Mouse (Mus musculus): ENCODE measurements at regions not wholly inside any gene's neighbourhood (a gene's known extent, or its start where the extent isn't known, plus 50 kb on each side); places are given as distances from the start of the nearest gene placed in this dataset.

- H3K9me3 ChIP-seq (ENCODE audit: low read length): peaks cover 14% of the 10 kb centered on the region
- TF ChIP-seq POU5F1 (IDR thresholded peaks at IDR 0.05; ENCODE audit: borderline replicate concordance, low read length): no peak
- no peak for TF ChIP-seq CTCF (conservative IDR thresholded peaks at IDR 0.05; ENCODE audit: low read length)
- no peak for TF ChIP-seq NANOG (IDR thresholded peaks at IDR 0.05; ENCODE audit: borderline replicate concordance, low read length)
- no peaks in the 10 kb centered on the region for H3K27me3 ChIP-seq (ENCODE audit: insufficient read depth, low read length)
- no peaks in the 10 kb centered on the region for H3K4me1 ChIP-seq (replicated peaks; ENCODE audit: low read depth, low read length)
- H3K36me3 ChIP-seq (ENCODE audit: insufficient read depth, low read length): no peaks in the 10 kb centered on the region
- H3K4me3 ChIP-seq (replicated peaks; ENCODE audit: low read length): no peak overlapping the region
These were observed 596.8 kb downstream of the Gm9195 start for GRCm38 (mm10) chr14:71894811-71895210.

DNA sequence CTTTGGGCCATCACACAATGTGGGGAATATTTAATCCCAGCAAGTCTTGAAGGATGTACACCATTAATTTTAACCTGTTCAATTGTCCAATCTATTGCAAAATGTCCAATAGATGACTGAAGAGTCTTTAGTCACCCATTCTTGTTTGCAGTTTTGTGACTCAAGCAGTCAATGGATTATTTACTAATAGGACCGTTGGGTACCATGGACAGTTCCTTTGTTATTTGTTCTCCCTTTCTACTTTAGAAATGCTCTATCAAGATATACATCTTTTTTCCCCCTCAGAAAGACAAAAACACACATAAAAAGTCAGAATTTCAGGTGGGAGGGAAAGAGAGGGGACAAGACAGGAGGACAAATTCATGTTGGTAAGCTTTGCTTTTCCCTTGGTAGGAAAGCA lies 598.3 kb downstream of the Gm9195 start:
- H3K36me3 ChIP-seq (ENCODE audit: insufficient read depth, low read length): no peaks in the 10 kb centered on the region
- no peaks in the 10 kb centered on the region for H3K27me3 ChIP-seq (ENCODE audit: insufficient read depth, low read length)
- TF ChIP-seq NANOG (IDR thresholded peaks at IDR 0.05; ENCODE audit: borderline replicate concordance, low read length): no peak
- TF ChIP-seq POU5F1 (IDR thresholded peaks at IDR 0.05; ENCODE audit: borderline replicate concordance, low read length): no peak
- no peak for TF ChIP-seq CTCF (conservative IDR thresholded peaks at IDR 0.05; ENCODE audit: low read length)
- H3K4me3 ChIP-seq (replicated peaks; ENCODE audit: low read length): no peak overlapping the region
- H3K4me1 ChIP-seq (replicated peaks; ENCODE audit: low read depth, low read length): no peaks in the 10 kb centered on the region
- peaks cover 14% of the 10 kb centered on the region for H3K9me3 ChIP-seq (ENCODE audit: low read length)

DNA sequence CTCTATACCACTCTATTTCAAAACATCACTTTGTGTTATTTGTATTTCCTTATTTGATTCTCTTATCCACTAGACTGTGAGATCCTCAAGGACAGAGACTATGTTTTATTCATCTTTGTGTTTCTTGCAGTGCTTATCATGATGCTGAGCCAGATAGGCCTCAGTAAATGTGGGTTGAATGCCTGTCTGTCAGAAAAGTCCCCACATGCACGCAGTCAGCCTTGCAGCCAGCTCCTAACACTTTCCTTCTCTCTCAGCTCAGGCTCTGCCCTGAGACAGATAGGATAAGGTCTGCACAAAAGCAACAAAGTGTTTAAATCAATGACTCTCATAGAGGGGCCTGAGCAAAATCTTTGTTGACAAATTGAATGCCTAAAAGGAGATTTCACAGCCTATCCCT lies 600.0 kb downstream of the Gm9195 start:
- Histone ChIP-seq H3K4me3 (replicated peaks; ENCODE audit: low read length) (no peak overlapping the region), H3K27me3 (ENCODE audit: insufficient read depth, low read length) (no peaks in the 10 kb centered on the region), H3K36me3 (ENCODE audit: insufficient read depth, low read length) (no peaks in the 10 kb centered on the region), H3K9me3 (ENCODE audit: low read length) (peaks cover 14% of the 10 kb centered on the region), H3K4me1 (replicated peaks; ENCODE audit: low read depth, low read length) (no peaks in the 10 kb centered on the region)
- TF ChIP-seq NANOG (IDR thresholded peaks at IDR 0.05; ENCODE audit: borderline replicate concordance, low read length) (no peak), CTCF (conservative IDR thresholded peaks at IDR 0.05; ENCODE audit: low read length) (no peak), POU5F1 (IDR thresholded peaks at IDR 0.05; ENCODE audit: borderline replicate concordance, low read length) (no peak)

- H3K4me1 ChIP-seq (replicated peaks; ENCODE audit: low read depth, low read length): no peaks in the 10 kb centered on the region
- TF ChIP-seq POU5F1 (IDR thresholded peaks at IDR 0.05; ENCODE audit: borderline replicate concordance, low read length): no peak
- no peak for TF ChIP-seq NANOG (IDR thresholded peaks at IDR 0.05; ENCODE audit: borderline replicate concordance, low read length)
- no peak for TF ChIP-seq CTCF (conservative IDR thresholded peaks at IDR 0.05; ENCODE audit: low read length)
- H3K9me3 ChIP-seq (ENCODE audit: low read length): no peaks in the 10 kb centered on the region
- no peaks in the 10 kb centered on the region for H3K27me3 ChIP-seq (ENCODE audit: insufficient read depth, low read length)
- no peak overlapping the region for H3K4me3 ChIP-seq (replicated peaks; ENCODE audit: low read length)
- no peaks in the 10 kb centered on the region for H3K36me3 ChIP-seq (ENCODE audit: insufficient read depth, low read length)
These were observed 608.8 kb downstream of the Gm9195 start for GRCm38 (mm10) chr14:71882871-71883270.

GRCm38 (mm10) chr14:71845546-71845945 lies 646.1 kb downstream of the Gm9195 start:
- Histone ChIP-seq H3K4me1 (replicated peaks; ENCODE audit: low read depth, low read length) (no peaks in the 10 kb centered on the region), H3K4me3 (replicated peaks; ENCODE audit: low read length) (no peak overlapping the region)
- TF ChIP-seq CTCF (conservative IDR thresholded peaks at IDR 0.05; ENCODE audit: low read length) (no peak), NANOG (IDR thresholded peaks at IDR 0.05; ENCODE audit: borderline replicate concordance, low read length) (no peak), POU5F1 (IDR thresholded peaks at IDR 0.05; ENCODE audit: borderline replicate concordance, low read length) (no peak)

DNA sequence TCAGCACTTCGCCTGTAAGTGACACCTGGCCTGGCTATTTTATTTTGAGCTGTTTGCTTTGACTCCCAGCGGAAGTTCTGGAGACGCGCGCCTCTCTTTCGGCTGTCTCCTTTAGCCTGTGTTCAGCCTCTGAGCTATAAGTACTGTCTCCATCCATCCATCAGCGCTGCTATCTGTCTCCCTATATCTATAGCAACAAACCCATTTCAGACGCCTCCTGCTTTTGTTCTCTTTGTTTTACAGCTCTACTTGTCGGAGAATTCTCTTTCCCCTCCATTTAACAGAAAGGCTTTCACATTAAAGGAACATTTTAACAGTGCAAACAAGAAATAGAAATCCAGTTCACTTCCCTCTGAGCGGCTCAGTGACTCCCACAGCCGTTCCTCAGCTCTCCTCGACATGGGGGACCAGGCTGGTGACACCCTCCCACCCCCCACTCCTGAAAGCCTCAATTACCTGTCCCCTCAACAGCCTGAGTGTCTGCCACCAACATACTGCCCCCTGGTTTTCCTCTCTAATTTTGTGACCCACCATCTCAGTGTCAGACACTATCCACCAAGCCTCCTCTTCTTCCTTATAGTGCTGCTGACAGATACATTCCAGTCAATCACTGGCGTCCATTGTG lies 682.7 kb downstream of the Gm9195 start:
- Histone ChIP-seq H3K4me1 (replicated peaks; ENCODE audit: low read depth, low read length) (no peaks in the 10 kb centered on the region), H3K4me3 (replicated peaks; ENCODE audit: low read length) (no peak overlapping the region), H3K9me3 (ENCODE audit: low read length) (peaks cover 4% of the 10 kb centered on the region; the same call in 1 of the 2 replicates), H3K36me3 (ENCODE audit: insufficient read depth, low read length) (no peaks in the 10 kb centered on the region), H3K27me3 (ENCODE audit: insufficient read depth, low read length) (no peaks in the 10 kb centered on the region)
- no peak for TF ChIP-seq CTCF (conservative IDR thresholded peaks at IDR 0.05; ENCODE audit: low read length)
- TF ChIP-seq NANOG (IDR thresholded peaks at IDR 0.05; ENCODE audit: borderline replicate concordance, low read length): no peak
- TF ChIP-seq POU5F1 (IDR thresholded peaks at IDR 0.05; ENCODE audit: borderline replicate concordance, low read length): no peak

More at GRCm38 (mm10) chr14:71845546-71845945, 646.1 kb downstream of the Gm9195 start:
- Histone ChIP-seq H3K9me3 (ENCODE audit: low read length) (peaks cover 3% of the 10 kb centered on the region; the same call in 1 of the 2 replicates), H3K36me3 (ENCODE audit: insufficient read depth, low read length) (no peaks in the 10 kb centered on the region), H3K27me3 (ENCODE audit: insufficient read depth, low read length) (no peaks in the 10 kb centered on the region)

- Histone ChIP-seq H3K4me1 (replicated peaks; ENCODE audit: low read depth, low read length) (no peaks in the 10 kb centered on the region), H3K9me3 (ENCODE audit: low read length) (no peaks in the 10 kb centered on the region), H3K27me3 (ENCODE audit: insufficient read depth, low read length) (no peaks in the 10 kb centered on the region), H3K4me3 (replicated peaks; ENCODE audit: low read length) (no peak overlapping the region), H3K36me3 (ENCODE audit: insufficient read depth, low read length) (no peaks in the 10 kb centered on the region)
- TF ChIP-seq CTCF (conservative IDR thresholded peaks at IDR 0.05; ENCODE audit: low read length) (no peak), NANOG (IDR thresholded peaks at IDR 0.05; ENCODE audit: borderline replicate concordance, low read length) (no peak), POU5F1 (IDR thresholded peaks at IDR 0.05; ENCODE audit: borderline replicate concordance, low read length) (no peak)
These were observed 686.0 kb downstream of the Gm9195 start for GRCm38 (mm10) chr14:71805624-71806023.

DNA sequence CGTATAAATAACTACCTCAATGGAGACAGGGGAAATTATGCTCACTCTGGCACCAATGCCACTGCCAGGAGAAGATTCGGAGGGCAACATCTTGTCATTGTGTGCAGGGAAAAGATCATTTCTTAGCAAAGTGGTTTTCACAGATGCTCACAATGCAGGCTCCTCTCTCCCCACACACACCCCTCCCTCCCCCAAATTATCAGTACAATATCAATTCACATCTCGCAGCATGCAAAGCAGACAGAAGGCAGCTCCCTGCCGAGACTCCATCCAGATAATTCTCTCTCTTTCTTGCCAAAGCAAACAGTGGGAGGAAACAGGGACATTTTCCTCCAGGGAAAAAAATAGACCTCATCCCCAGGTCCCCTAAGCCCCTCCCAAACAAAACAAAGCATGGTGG lies 691.8 kb downstream of the Gm9195 start:
- Histone ChIP-seq H3K36me3 (ENCODE audit: insufficient read depth, low read length) (no peaks in the 10 kb centered on the region), H3K4me3 (replicated peaks; ENCODE audit: low read length) (no peak overlapping the region), H3K4me1 (replicated peaks; ENCODE audit: low read depth, low read length) (no peaks in the 10 kb centered on the region), H3K9me3 (ENCODE audit: low read length) (no peaks in the 10 kb centered on the region), H3K27me3 (ENCODE audit: insufficient read depth, low read length) (no peaks in the 10 kb centered on the region)
- TF ChIP-seq POU5F1 (IDR thresholded peaks at IDR 0.05; ENCODE audit: borderline replicate concordance, low read length) (no peak), NANOG (IDR thresholded peaks at IDR 0.05; ENCODE audit: borderline replicate concordance, low read length) (no peak), CTCF (conservative IDR thresholded peaks at IDR 0.05; ENCODE audit: low read length) (no peak)

GRCm38 (mm10) chr14:71795713-71796112 lies 695.9 kb downstream of the Gm9195 start:
- Histone ChIP-seq H3K36me3 (ENCODE audit: insufficient read depth, low read length) (no peaks in the 10 kb centered on the region), H3K9me3 (ENCODE audit: low read length) (no peaks in the 10 kb centered on the region), H3K4me3 (replicated peaks; ENCODE audit: low read length) (no peak overlapping the region), H3K27me3 (ENCODE audit: insufficient read depth, low read length) (no peaks in the 10 kb centered on the region), H3K4me1 (replicated peaks; ENCODE audit: low read depth, low read length) (no peaks in the 10 kb centered on the region)
- TF ChIP-seq POU5F1 (IDR thresholded peaks at IDR 0.05; ENCODE audit: borderline replicate concordance, low read length): no peak
- TF ChIP-seq NANOG (IDR thresholded peaks at IDR 0.05; ENCODE audit: borderline replicate concordance, low read length): no peak
- TF ChIP-seq CTCF (conservative IDR thresholded peaks at IDR 0.05; ENCODE audit: low read length): no peak

All from E14TG2a.4 (cell line).